Mouse (Mus musculus) thymus, postnatal 4 days (tissue): ENCODE data around the gene Bzw1.
"Not testable (repeated sequence)": the region's sequence is repeated elsewhere in the genome, so short reads cannot be mapped to it uniquely, and the experiment has no call there.

Experiments
- DNase-seq: peaks from one replicate; pipeline ENCODE4 v3.0.0; 2021

Gene Bzw1

GRCm38 (mm10) chr1:58392652-58393283 lies at the start of gene Bzw1:
Gene Bzw1, plus strand, starts transcription at chr1:58392898.
- DNase-seq = peak; percentile 96

GRCm38 (mm10) chr1:58343861-58344260 lies 48.8 kb upstream of the Bzw1 start:
- no peak for DNase-seq

GRCm38 (mm10) chr1:58344570-58344969 lies 48.1 kb upstream of the Bzw1 start:
- DNase-seq = no peak

GRCm38 (mm10) chr1:58346159-58346558 lies 46.5 kb upstream of the Bzw1 start:
- DNase-seq = no peak

GRCm38 (mm10) chr1:58348712-58349111 lies 44.0 kb upstream of the Bzw1 start:
- DNase-seq = no peak

- no peak for DNase-seq
Observed at GRCm38 (mm10) chr1:58353238-58353893, 39.3 kb upstream of the Bzw1 start.

- DNase-seq = no peak
Observed at GRCm38 (mm10) chr1:58358958-58359901, 33.5 kb upstream of the Bzw1 start.

GRCm38 (mm10) chr1:58362296-58362695 lies 30.4 kb upstream of the Bzw1 start:
- DNase-seq = no peak

- no peak for DNase-seq
Observed at GRCm38 (mm10) chr1:58364551-58364950, 28.1 kb upstream of the Bzw1 start.

GRCm38 (mm10) chr1:58365829-58366228 lies 26.9 kb upstream of the Bzw1 start:
- DNase-seq = no peak

- DNase-seq = no peak
Observed at GRCm38 (mm10) chr1:58366737-58367471, 25.8 kb upstream of the Bzw1 start.

- DNase-seq = no peak
Observed at GRCm38 (mm10) chr1:58369716-58370115, 23.0 kb upstream of the Bzw1 start.

GRCm38 (mm10) chr1:58374266-58374665 lies 18.4 kb upstream of the Bzw1 start:
- not testable (repeated sequence) for DNase-seq

GRCm38 (mm10) chr1:58375574-58376147 lies 17.0 kb upstream of the Bzw1 start:
- no peak for DNase-seq

- no peak for DNase-seq
Observed at GRCm38 (mm10) chr1:58382586-58383281, 10.0 kb upstream of the Bzw1 start.

- no peak for DNase-seq
Observed at GRCm38 (mm10) chr1:58391421-58392267, 1.1 kb upstream of the Bzw1 start.

GRCm38 (mm10) chr1:58392268-58392651 lies 438 bp upstream of the Bzw1 start:
- no peak for DNase-seq

GRCm38 (mm10) chr1:58393284-58394195 lies 842 bp downstream of the Bzw1 start:
- peak; percentile 67 for DNase-seq

- DNase-seq = no peak
Observed at GRCm38 (mm10) chr1:58395341-58395740, 2.6 kb downstream of the Bzw1 start.

GRCm38 (mm10) chr1:58396179-58396578 lies 3.5 kb downstream of the Bzw1 start:
- no peak for DNase-seq
